Mouse (Mus musculus): ENCODE measurements around the gene Daxx. TPM values are rescaled to one million over a fixed set of nuclear protein-coding genes. Genes with fewer than 3 reads are reported as not detected.

Gene Daxx
- polyA plus RNA-seq, 1 experiment from 2014 or later: 41.6 TPM

Small RNA genes lying within 50 kb of the gene (microRNA-seq; reads per million reads assigned to microRNA genes)
- gene Gm27740: not detected

Other genes with a start within 250 kb of the Daxx start
- gene Hnrnpm, start 222.6 kb upstream of the Daxx start, polyA plus RNA-seq (2015; fragmentation: Nextera tagmentation; extraction: Ambion mirVana): 271 and 290 TPM in 2 replicates
- 50.4 and 54.7 TPM in 2 replicates for gene March2, start 190.7 kb upstream of the Daxx start, polyA plus RNA-seq (2015; fragmentation: Nextera tagmentation; extraction: Ambion mirVana)
- gene Rab11b, start 148.9 kb upstream of the Daxx start, polyA plus RNA-seq (2015; fragmentation: Nextera tagmentation; extraction: Ambion mirVana): 193 and 220 TPM in 2 replicates
- gene Angptl4, start 127.6 kb upstream of the Daxx start, polyA plus RNA-seq (2015; fragmentation: Nextera tagmentation; extraction: Ambion mirVana): 22.4 and 24.5 TPM in 2 replicates
- gene Kank3, start 98.9 kb upstream of the Daxx start, polyA plus RNA-seq (2015; fragmentation: Nextera tagmentation; extraction: Ambion mirVana): 22.7 and 23.5 TPM in 2 replicates
- 838 and 894 TPM in 2 replicates for gene Rps28, start 84.9 kb upstream of the Daxx start, polyA plus RNA-seq (2015; fragmentation: Nextera tagmentation; extraction: Ambion mirVana)
- gene Ndufa7, start 84.8 kb upstream of the Daxx start, polyA plus RNA-seq (2015; fragmentation: Nextera tagmentation; extraction: Ambion mirVana): 533 and 550 TPM in 2 replicates
- gene Cd320, start 66.3 kb upstream of the Daxx start, polyA plus RNA-seq (2015; fragmentation: Nextera tagmentation; extraction: Ambion mirVana): 47.6 and 53.8 TPM in 2 replicates
- gene Gm7029, start 35.6 kb upstream of the Daxx start, polyA plus RNA-seq (2015; fragmentation: Nextera tagmentation; extraction: Ambion mirVana): not detected in 2 replicates
- 5.9 and 7.0 TPM in 2 replicates for gene Kifc1, start 18.8 kb upstream of the Daxx start, polyA plus RNA-seq (2015; fragmentation: Nextera tagmentation; extraction: Ambion mirVana)
- 0.40 TPM in 1 of 2 replicates, not detected in the other for gene Platr17, start 4.3 kb upstream of the Daxx start, polyA plus RNA-seq (2015; fragmentation: Nextera tagmentation; extraction: Ambion mirVana)
- 44.5 and 45.8 TPM in 2 replicates for gene Tapbp, start 6.5 kb downstream of the Daxx start, polyA plus RNA-seq (2015; fragmentation: Nextera tagmentation; extraction: Ambion mirVana)
- gene Zbtb22, start 6.5 kb downstream of the Daxx start, polyA plus RNA-seq (2015; fragmentation: Nextera tagmentation; extraction: Ambion mirVana): 12.9 and 15.0 TPM in 2 replicates
- 24.4 and 25.9 TPM in 2 replicates for gene Rgl2, start 20.1 kb downstream of the Daxx start, polyA plus RNA-seq (2015; fragmentation: Nextera tagmentation; extraction: Ambion mirVana)
- 150 and 167 TPM in 2 replicates for gene Pfdn6, start 30.9 kb downstream of the Daxx start, polyA plus RNA-seq (2015; fragmentation: Nextera tagmentation; extraction: Ambion mirVana)
- 24.3 and 26.1 TPM in 2 replicates for gene Wdr46, start 31.2 kb downstream of the Daxx start, polyA plus RNA-seq (2015; fragmentation: Nextera tagmentation; extraction: Ambion mirVana)
- 12.6 and 15.5 TPM in 2 replicates for gene B3galt4, start 42.1 kb downstream of the Daxx start, polyA plus RNA-seq (2015; fragmentation: Nextera tagmentation; extraction: Ambion mirVana)
- gene Vps52, start 46.4 kb downstream of the Daxx start, polyA plus RNA-seq (2015; fragmentation: Nextera tagmentation; extraction: Ambion mirVana): 46.3 and 48.1 TPM in 2 replicates
- 1,753 and 1,902 TPM in 2 replicates for gene Rps18, start 46.6 kb downstream of the Daxx start, polyA plus RNA-seq (2015; fragmentation: Nextera tagmentation; extraction: Ambion mirVana)
- gene H2-K1, start 90.9 kb downstream of the Daxx start, polyA plus RNA-seq (2015; fragmentation: Nextera tagmentation; extraction: Ambion mirVana): 307 and 325 TPM in 2 replicates
- 9.3 and 12.1 TPM in 2 replicates for gene Ring1, start 115.3 kb downstream of the Daxx start, polyA plus RNA-seq (2015; fragmentation: Nextera tagmentation; extraction: Ambion mirVana)
- 66.0 and 66.7 TPM in 2 replicates for gene H2-Ke6, start 118.6 kb downstream of the Daxx start, polyA plus RNA-seq (2015; fragmentation: Nextera tagmentation; extraction: Ambion mirVana)
- 171 and 176 TPM in 2 replicates for gene Slc39a7, start 122.3 kb downstream of the Daxx start, polyA plus RNA-seq (2015; fragmentation: Nextera tagmentation; extraction: Ambion mirVana)
- gene Rxrb, start 122.4 kb downstream of the Daxx start, polyA plus RNA-seq (2015; fragmentation: Nextera tagmentation; extraction: Ambion mirVana): 37.6 and 38.4 TPM in 2 replicates
- 0.20 and 0.45 TPM in 2 replicates for gene Col11a2, start 130.0 kb downstream of the Daxx start, polyA plus RNA-seq (2015; fragmentation: Nextera tagmentation; extraction: Ambion mirVana)
- 0.62 and 0.95 TPM in 2 replicates for gene H2-Oa, start 182.9 kb downstream of the Daxx start, polyA plus RNA-seq (2015; fragmentation: Nextera tagmentation; extraction: Ambion mirVana)
- 13.4 and 15.3 TPM in 2 replicates for gene H2-DMa, start 210.1 kb downstream of the Daxx start, polyA plus RNA-seq (2015; fragmentation: Nextera tagmentation; extraction: Ambion mirVana)
- gene Brd2, start 213.2 kb downstream of the Daxx start, polyA plus RNA-seq (2015; fragmentation: Nextera tagmentation; extraction: Ambion mirVana): 72.3 and 73.0 TPM in 2 replicates
- gene H2-DMb2, start 233.9 kb downstream of the Daxx start, polyA plus RNA-seq (2015; fragmentation: Nextera tagmentation; extraction: Ambion mirVana): 0.87 and 0.99 TPM in 2 replicates
- gene H2-DMb1, start 243.7 kb downstream of the Daxx start, polyA plus RNA-seq (2015; fragmentation: Nextera tagmentation; extraction: Ambion mirVana): 3.0 and 3.6 TPM in 2 replicates

Measured in intestine, embryonic 16.5 days (tissue).